Mouse (Mus musculus): ENCODE results near the gene Gm3417. TPM values are rescaled to one million over a fixed set of nuclear protein-coding genes. Genes with fewer than 3 reads are reported as not detected.
"Not testable (repeated sequence)": the region's sequence is repeated elsewhere in the genome, so short reads cannot be mapped to it uniquely, and the experiment has no call there.

The Gm3417 gene
- 2.5 TPM in 1 of 2 replicates, not detected in the other for polyA plus RNA-seq (2012; ENCODE audit: insufficient read depth, insufficient read length, missing spikeins)

DNA sequence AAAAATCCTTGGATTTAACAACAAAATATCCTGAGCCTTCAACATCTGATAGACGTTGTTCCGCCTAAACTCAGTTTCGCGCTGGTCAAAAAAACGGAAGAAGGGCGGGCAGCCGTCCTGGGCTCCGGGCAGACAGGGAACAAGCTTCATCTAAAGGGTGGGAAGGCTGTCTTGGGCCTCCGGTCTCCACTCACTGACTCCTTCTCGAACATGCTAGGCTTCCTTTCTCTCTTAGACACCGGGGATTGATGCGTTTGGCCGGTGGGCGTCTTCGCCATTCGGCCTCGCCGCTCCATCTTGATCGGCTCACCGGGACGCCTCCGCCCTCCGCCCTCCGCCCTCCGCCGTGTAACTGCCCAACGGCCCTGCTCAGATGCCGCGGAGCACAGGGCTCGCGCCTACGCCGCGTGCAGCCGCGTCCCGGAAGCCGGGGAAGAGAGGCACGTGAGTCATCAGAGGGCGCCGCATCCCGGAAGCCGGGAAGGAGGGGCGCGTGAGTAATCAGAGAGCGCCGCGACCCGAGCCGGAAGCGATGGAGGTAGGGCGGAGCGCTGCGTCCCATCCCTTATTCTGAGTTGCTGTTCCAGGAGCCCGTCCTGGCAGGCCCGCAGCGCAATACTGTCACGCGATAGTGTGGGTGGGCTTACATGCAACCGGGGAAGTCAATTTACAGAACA, at the start of gene Gm3417, which contains the start of gene 9030025P20Rik:
Gene Gm3417, minus strand, starts transcription at position 429 of the 677 bp plus-strand sequence.
Gene 9030025P20Rik, plus strand, starts transcription at position 107 of the 677 bp plus-strand sequence.
- not testable (repeated sequence) for H3K4me1 ChIP-seq (ENCODE audit: control insufficient read depth, insufficient read depth, insufficient read length, low read length); H3K4me3 ChIP-seq (ENCODE audit: insufficient read depth, low read depth, low read length); H3K27ac ChIP-seq (replicated peaks; ENCODE audit: low read depth, low read length)

DNA sequence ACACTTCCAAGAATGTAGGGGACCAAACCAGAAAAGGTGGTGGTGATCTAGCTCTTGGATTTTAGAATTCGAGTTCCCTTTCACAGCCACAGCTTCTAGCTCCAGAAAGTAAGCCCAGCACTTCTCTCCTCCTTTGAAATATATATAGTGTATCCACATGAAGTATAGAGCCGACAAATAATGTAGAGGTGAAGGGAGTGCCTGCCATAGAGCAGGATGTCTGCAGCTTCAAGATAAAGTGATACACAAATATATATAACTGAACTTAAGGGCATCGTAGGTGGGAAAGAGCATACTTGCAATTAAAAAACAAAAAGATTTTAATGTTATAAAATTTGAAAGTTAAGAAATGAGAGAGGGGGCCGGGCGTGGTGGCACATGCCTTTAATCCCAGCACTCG, 46.9 kb upstream of the Gm3417 start:
- not testable (repeated sequence) for H3K27ac ChIP-seq (replicated peaks; ENCODE audit: low read depth, low read length); H3K4me3 ChIP-seq (ENCODE audit: insufficient read depth, low read depth, low read length); H3K4me1 ChIP-seq (ENCODE audit: control insufficient read depth, insufficient read depth, insufficient read length, low read length)

DNA sequence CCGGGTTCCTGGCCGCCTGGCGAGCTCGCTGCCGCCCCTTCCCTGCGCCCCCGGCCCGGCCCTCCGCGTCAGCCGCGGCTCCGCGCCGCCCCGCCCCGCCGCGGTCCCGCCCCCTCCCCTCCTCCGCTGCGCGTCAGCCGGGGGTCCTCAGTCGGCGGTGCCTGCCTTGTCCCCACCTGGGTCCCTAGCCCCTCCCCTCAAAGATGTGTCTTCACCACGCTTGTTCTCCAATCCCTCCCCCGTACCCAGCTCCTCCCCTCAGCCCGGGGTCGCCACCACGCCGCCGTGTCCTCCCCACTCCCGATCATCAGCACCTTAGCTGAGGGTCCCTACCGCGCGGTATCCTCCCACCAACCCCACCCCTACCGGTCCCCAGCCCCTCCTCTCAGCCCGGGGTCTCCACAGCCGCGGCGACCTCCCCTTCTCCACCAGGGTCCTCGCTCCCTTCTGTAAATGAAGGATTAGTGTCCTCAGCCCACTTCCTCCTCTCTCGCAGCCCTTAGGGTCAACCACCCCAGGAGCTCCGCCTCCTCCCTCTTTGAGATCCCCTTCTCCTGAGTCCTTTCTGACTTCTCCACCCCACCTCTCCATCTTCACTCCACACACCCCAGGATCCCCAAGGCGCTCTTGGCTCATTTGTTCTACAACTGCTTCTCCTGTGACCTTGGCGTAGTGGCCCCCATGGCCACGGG, 46.1 kb upstream of the Gm3417 start:
- H3K4me1 ChIP-seq (ENCODE audit: control insufficient read depth, insufficient read depth, insufficient read length, low read length); H3K27ac ChIP-seq (replicated peaks; ENCODE audit: low read depth, low read length); H3K4me3 ChIP-seq (ENCODE audit: insufficient read depth, low read depth, low read length): not testable (repeated sequence)

DNA sequence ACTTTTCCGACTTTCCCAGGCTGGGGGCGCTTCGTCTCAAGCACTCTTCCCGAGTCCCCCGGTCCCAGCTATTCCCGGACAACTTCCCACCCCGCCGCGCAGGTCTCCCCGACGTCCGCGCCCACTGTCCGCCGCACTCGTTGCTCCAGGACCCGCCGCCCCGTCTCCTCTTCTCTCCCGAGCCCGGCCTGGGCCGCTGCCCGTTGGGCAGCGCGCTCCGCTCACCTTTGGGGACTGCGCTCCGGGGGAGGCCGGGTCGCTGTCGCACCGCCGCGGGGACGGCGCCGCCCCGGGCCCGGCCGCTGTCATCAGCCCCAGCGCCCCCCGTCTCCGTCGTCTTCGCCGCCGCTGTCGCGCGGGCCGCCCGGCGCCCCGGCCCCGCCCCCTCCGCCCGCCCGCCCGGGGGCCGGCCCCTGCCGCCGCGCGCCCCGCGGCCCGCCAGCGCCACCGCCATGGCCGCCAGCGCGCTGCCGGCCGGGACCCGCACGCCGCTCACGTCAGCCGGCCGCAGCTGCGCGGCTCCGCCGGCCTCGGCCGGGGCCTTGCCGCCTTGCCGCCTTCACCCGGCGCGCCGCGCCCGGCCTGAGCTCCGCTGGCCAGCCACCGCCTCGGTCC, 45.4 kb upstream of the Gm3417 start:
- H3K27ac ChIP-seq (replicated peaks; ENCODE audit: low read depth, low read length); H3K4me3 ChIP-seq (ENCODE audit: insufficient read depth, low read depth, low read length); H3K4me1 ChIP-seq (ENCODE audit: control insufficient read depth, insufficient read depth, insufficient read length, low read length): not testable (repeated sequence)

DNA sequence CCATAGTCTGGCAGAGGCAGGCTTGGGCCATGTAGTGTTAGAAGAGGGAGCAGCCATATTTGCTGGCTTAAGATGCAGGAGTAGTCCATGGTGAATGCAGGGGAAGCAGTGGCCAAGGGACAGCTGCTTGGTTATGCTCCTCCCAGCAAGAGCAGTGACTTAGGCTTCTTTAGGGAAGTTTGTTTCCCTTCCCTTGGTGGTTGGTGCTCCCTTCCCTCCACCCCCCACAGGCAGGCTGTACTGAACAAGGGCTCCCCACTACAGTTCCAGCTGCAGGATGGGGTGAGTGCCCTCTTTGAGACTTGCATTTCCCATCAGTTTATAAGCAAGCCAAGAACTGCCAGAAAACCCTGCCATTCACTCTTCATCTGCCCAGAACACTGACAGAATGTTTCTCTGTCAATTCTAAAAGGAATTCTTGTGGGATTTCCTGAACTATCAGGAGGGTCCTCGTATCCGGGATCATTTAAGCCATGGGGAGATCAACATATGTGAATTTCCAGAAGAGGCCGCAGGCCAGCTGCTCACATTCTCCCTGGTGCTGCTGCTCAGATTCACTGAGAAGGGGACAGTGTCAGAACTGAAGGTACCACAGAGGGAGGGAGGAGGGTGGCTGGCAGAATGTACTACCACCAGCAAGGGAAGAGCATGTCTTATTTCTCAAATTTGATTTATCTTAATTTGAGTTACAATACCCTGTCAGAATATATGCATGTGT, 43.1 kb upstream of the Gm3417 start:
- not testable (repeated sequence) for H3K4me3 ChIP-seq (ENCODE audit: insufficient read depth, low read depth, low read length); H3K4me1 ChIP-seq (ENCODE audit: control insufficient read depth, insufficient read depth, insufficient read length, low read length); H3K27ac ChIP-seq (replicated peaks; ENCODE audit: low read depth, low read length)

DNA sequence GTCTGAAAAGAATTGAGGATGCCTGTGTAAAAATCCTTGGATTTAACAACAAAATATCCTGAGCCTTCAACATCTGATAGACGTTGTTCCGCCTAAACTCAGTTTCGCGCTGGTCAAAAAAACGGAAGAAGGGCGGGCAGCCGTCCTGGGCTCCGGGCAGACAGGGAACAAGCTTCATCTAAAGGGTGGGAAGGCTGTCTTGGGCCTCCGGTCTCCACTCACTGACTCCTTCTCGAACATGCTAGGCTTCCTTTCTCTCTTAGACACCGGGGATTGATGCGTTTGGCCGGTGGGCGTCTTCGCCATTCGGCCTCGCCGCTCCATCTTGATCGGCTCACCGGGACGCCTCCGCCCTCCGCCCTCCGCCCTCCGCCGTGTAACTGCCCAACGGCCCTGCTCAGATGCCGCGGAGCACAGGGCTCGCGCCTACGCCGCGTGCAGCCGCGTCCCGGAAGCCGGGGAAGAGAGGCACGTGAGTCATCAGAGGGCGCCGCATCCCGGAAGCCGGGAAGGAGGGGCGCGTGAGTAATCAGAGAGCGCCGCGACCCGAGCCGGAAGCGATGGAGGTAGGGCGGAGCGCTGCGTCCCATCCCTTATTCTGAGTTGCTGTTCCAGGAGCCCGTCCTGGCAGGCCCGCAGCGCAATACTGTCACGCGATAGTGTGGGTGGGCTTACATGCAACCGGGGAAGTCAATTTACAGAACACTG, 31.3 kb upstream of the Gm3417 start, which contains the start of gene Gm3435:
Gene Gm3435, plus strand, starts transcription at position 471 of the 708 bp plus-strand sequence.
- H3K4me3 ChIP-seq (ENCODE audit: insufficient read depth, low read depth, low read length); H3K27ac ChIP-seq (replicated peaks; ENCODE audit: low read depth, low read length); H3K4me1 ChIP-seq (ENCODE audit: control insufficient read depth, insufficient read depth, insufficient read length, low read length): not testable (repeated sequence)

DNA sequence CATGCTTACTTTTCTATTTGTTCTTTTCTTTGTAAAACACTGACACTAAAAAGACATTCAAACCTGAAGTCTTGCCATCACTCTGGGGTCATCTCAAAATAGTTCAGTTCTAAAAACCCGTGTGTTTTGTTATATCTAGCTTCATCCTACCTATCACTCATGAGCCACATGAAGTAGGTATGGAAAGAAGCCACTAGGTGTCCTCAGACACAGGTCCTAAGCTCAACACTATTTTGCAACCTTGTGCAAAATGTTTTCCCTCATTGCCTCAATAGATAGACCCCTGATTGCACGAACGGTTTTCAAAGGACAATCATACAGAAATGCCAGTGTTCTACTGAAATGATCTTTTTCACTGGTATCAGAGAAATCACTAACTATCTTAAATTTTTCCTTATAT, 30.5 kb upstream of the Gm3417 start:
- not testable (repeated sequence) for H3K4me3 ChIP-seq (ENCODE audit: insufficient read depth, low read depth, low read length); H3K27ac ChIP-seq (replicated peaks; ENCODE audit: low read depth, low read length); H3K4me1 ChIP-seq (ENCODE audit: control insufficient read depth, insufficient read depth, insufficient read length, low read length)

DNA sequence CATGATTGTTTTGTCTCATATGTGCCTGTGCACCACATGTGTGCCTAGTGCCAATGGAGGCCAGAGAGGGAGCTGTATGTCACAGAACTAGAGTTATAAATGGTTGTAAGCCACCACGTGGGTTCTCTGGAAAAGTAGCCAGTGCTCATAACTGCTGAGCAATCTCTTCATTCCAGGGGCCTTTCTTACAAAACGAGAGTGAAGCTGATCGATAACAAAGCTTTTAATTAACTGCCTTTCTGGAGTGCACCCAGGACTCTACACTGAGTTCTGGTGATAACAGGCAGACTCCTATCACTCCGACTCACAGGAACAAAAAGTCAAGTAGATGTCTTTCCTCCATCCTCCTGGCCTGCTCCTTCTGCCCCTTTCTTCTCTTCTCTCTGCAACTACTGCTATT, 21.5 kb upstream of the Gm3417 start:
- not testable (repeated sequence) for H3K4me3 ChIP-seq (ENCODE audit: insufficient read depth, low read depth, low read length)

DNA sequence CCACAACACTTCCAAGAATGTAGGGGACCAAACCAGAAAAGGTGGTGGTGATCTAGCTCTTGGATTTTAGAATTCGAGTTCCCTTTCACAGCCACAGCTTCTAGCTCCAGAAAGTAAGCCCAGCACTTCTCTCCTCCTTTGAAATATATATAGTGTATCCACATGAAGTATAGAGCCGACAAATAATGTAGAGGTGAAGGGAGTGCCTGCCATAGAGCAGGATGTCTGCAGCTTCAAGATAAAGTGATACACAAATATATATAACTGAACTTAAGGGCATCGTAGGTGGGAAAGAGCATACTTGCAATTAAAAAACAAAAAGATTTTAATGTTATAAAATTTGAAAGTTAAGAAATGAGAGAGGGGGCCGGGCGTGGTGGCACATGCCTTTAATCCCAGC, 15.6 kb upstream of the Gm3417 start:
- H3K27ac ChIP-seq (replicated peaks; ENCODE audit: low read depth, low read length); H3K4me3 ChIP-seq (ENCODE audit: insufficient read depth, low read depth, low read length); H3K4me1 ChIP-seq (ENCODE audit: control insufficient read depth, insufficient read depth, insufficient read length, low read length): not testable (repeated sequence)

More for the DNA sequence above, 21.5 kb upstream of the Gm3417 start:
- not testable (repeated sequence) for H3K4me1 ChIP-seq (ENCODE audit: control insufficient read depth, insufficient read depth, insufficient read length, low read length); H3K27ac ChIP-seq (replicated peaks; ENCODE audit: low read depth, low read length)

DNA sequence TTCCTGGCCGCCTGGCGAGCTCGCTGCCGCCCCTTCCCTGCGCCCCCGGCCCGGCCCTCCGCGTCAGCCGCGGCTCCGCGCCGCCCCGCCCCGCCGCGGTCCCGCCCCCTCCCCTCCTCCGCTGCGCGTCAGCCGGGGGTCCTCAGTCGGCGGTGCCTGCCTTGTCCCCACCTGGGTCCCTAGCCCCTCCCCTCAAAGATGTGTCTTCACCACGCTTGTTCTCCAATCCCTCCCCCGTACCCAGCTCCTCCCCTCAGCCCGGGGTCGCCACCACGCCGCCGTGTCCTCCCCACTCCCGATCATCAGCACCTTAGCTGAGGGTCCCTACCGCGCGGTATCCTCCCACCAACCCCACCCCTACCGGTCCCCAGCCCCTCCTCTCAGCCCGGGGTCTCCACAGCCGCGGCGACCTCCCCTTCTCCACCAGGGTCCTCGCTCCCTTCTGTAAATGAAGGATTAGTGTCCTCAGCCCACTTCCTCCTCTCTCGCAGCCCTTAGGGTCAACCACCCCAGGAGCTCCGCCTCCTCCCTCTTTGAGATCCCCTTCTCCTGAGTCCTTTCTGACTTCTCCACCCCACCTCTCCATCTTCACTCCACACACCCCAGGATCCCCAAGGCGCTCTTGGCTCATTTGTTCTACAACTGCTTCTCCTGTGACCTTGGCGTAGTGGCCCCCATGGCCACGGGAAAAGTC, 14.7 kb upstream of the Gm3417 start:
- H3K4me1 ChIP-seq (ENCODE audit: control insufficient read depth, insufficient read depth, insufficient read length, low read length): not testable (repeated sequence)

DNA sequence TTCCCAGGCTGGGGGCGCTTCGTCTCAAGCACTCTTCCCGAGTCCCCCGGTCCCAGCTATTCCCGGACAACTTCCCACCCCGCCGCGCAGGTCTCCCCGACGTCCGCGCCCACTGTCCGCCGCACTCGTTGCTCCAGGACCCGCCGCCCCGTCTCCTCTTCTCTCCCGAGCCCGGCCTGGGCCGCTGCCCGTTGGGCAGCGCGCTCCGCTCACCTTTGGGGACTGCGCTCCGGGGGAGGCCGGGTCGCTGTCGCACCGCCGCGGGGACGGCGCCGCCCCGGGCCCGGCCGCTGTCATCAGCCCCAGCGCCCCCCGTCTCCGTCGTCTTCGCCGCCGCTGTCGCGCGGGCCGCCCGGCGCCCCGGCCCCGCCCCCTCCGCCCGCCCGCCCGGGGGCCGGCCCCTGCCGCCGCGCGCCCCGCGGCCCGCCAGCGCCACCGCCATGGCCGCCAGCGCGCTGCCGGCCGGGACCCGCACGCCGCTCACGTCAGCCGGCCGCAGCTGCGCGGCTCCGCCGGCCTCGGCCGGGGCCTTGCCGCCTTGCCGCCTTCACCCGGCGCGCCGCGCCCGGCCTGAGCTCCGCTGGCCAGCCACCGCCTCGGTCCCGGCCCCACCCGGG, 14.0 kb upstream of the Gm3417 start:
- not testable (repeated sequence) for H3K4me1 ChIP-seq (ENCODE audit: control insufficient read depth, insufficient read depth, insufficient read length, low read length); H3K27ac ChIP-seq (replicated peaks; ENCODE audit: low read depth, low read length); H3K4me3 ChIP-seq (ENCODE audit: insufficient read depth, low read depth, low read length)

More for the DNA sequence above, 14.7 kb upstream of the Gm3417 start:
- H3K4me3 ChIP-seq (ENCODE audit: insufficient read depth, low read depth, low read length); H3K27ac ChIP-seq (replicated peaks; ENCODE audit: low read depth, low read length): not testable (repeated sequence)

DNA sequence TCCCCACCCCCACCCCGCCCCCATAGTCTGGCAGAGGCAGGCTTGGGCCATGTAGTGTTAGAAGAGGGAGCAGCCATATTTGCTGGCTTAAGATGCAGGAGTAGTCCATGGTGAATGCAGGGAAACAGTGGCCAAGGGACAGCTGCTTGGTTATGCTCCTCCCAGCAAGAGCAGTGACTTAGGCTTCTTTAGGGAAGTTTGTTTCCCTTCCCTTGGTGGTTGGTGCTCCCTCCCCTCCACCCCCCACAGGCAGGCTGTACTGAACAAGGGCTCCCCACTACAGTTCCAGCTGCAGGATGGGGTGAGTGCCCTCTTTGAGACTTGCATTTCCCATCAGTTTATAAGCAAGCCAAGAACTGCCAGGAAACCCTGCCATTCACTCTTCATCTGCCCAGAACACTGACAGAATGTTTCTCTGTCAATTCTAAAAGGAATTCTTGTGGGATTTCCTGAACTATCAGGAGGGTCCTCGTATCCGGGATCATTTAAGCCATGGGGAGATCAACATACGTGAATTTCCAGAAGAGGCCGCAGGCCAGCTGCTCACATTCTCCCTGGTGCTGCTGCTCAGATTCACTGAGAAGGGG, 11.6 kb upstream of the Gm3417 start:
- not testable (repeated sequence) for H3K4me1 ChIP-seq (ENCODE audit: control insufficient read depth, insufficient read depth, insufficient read length, low read length); H3K27ac ChIP-seq (replicated peaks; ENCODE audit: low read depth, low read length); H3K4me3 ChIP-seq (ENCODE audit: insufficient read depth, low read depth, low read length)

DNA sequence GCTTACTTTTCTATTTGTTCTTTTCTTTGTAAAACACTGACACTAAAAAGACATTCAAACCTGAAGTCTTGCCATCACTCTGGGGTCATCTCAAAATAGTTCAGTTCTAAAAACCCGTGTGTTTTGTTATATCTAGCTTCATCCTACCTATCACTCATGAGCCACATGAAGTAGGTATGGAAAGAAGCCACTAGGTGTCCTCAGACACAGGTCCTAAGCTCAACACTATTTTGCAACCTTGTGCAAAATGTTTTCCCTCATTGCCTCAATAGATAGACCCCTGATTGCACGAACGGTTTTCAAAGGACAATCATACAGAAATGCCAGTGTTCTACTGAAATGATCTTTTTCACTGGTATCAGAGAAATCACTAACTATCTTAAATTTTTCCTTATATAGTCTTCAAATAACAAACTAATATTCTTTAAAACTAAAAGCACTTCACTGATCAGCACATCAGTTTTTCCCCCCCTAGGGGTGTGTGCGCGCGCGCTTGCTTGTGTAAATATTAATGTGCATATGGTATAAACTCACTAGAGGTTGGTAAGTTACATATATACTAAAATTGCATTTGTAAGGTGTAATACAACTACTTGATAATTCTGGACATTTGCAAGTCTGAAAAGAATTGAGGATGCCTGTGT, 750 bp downstream of the Gm3417 start:
- not testable (repeated sequence) for H3K27ac ChIP-seq (replicated peaks; ENCODE audit: low read depth, low read length); H3K4me1 ChIP-seq (ENCODE audit: control insufficient read depth, insufficient read depth, insufficient read length, low read length); H3K4me3 ChIP-seq (ENCODE audit: insufficient read depth, low read depth, low read length)

Measured in brown adipose tissue, adult 24 weeks (tissue).